Mouse (Mus musculus): ENCODE results near the gene Panx2.

DNA sequence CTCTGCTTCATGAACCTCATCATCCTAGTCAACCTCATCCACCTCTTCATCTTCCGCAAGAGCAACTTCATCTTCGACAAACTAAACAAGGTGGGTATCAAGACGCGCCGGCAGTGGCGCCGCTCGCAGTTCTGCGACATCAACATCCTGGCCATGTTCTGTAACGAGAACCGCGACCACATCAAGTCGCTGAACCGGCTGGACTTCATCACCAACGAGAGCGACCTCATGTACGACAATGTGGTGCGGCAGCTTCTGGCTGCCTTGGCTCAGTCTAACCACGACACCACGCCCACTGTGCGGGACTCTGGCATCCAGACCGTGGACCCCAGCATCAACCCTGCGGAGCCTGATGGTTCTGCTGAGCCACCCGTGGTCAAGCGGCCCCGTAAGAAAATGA lies 8.7 kb downstream of the Panx2 start:
- TF ChIP-seq CTCF (IDR thresholded peaks at IDR 0.05) (no peak), EP300 (IDR thresholded peaks at IDR 0.05) (no peak)

All from lung, postnatal 0 days (tissue).